Mouse (Mus musculus): ENCODE results near the gene Gm16181. TPM values are rescaled to one million over a fixed set of nuclear protein-coding genes. Genes with fewer than 3 reads are reported as not detected.

The Gm16181 gene
- total RNA-seq (2021) = 1 to 10 TPM in 1 of 2 experiments, not detected in 1; 1.3 TPM
- long read RNA-seq, experiment 1 = 0 reads
- long read RNA-seq, experiment 2 = 0 reads

- DNase-seq = no peak
Measured at GRCm38 (mm10) chr17:35220156-35220952, at the start of gene Gm16181. Gm16181 (plus strand) TSS chr17:35220834.

DNA sequence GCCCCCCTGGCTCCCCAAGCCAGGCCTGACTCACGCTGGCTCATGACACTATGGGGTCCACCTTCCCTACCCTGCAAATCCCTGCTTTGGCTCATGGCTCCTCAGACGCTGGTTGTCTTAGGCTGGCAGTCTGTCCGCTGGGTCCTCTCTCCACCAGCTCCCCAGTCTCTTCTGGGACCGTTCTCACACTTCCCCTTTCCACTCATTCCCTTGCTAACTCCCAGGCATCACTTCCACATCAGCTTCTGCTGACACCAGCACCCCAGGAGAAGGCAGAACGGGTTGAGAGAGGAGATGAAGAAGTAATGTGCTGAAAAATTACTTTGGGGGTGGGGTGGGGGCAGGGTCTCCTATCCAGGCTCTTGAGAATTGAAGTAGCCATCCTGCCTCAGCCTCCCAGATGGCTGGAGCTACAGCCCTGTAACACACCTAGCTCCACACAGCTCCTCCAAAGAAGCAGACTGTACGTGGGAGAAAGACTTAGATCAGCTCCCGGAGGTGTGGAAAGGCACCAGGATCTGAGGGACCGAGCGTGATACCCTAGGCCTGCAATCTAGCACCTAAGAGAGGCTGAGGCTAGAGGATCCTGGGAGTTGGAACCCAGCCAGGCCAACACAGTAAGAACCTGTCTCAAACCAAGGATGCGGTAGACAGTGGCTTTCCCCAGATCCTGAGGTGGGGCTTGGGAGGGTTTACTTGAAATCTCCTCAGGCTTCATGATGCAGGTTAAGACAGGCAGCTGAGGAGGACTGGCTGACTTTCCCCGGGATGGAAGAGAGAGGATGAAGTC, 48.0 kb upstream of the Gm16181 start:
- DNase-seq = no peak

DNA sequence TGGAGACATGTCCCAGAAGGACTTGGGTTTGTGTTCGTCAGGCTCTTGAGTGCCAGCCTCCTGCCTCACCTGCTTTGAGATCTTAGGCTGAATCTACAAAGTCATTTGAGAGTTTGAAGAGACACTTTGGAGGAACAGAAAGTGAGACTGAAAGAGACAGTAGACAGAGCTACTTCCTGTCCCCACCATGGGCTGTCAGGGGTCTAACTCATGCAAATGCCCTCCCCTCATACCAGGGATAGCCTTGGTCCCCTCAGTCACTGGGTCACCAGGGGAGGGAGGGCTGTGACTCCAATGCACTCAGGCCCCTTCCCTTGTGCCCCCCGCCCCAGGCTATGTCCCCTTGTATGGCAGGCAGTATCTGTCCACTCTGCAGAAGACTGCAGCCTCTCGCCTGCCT, 47.3 kb upstream of the Gm16181 start:
- no peak for DNase-seq

GRCm38 (mm10) chr17:35174201-35174977, 46.2 kb upstream of the Gm16181 start:
- DNase-seq = no peak

DNA sequence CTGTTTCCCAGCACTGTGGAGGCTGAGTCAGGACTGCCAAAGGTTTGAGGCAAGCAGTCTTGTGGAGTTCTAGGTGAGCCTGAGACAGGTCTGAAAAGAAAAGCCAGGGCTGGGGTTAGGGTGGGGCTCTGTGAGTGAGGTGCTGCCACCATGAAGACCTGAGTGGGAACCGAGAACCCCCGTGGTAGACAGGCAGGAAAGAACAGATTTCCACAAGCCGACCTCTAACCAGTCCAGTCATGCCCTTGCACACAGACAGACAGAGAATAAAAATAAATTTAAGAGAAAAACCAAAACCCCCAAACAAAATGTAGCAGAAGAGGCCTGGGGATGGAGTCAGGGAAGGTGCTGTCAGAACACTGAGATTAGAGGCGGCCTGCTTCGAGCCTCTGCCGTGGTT, 45.3 kb upstream of the Gm16181 start:
- no peak for DNase-seq

- no peak for DNase-seq
Measured at GRCm38 (mm10) chr17:35175968-35176367, 44.7 kb upstream of the Gm16181 start, which contains the start of gene Aif1. Aif1 (minus strand) TSS chr17:35176068.

DNA sequence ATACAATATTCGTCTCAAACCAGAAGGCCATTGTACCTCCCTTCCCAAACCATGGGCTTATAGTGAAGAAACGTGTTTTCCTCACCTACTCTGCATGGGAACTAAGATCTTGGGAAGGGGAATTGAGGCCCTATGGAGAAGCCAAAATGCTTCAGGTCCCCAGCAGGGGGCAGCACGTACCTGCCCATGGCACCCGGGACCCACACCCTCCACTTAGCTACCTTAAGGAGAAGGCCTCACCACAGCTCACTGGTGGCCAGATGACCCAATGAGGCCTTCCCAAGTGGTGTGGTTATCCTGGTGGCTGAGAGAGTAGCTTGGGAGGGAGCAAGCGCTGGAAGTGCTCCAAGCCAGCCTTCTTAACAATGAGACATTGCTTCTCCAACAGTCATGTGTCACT, 42.1 kb upstream of the Gm16181 start:
- DNase-seq = peak; percentile 89

DNA sequence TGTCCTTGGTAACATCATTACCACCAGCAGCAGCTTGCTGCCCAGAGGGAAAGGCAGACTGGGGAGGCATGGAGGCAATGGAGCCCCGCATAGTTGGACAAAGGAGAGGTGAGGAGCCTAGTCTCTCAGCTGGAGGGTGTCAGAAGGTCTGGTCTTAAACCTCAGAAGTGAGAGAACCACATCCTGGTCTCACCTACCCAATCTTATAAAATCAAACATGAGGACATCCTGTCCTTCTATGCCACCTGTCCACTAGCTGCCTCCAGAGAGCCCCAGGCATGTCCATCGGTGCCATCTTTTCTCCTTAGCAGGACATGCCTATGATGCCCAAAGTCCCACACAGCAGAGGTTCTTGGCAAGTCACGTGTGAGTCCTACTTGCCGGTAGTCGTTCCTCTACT, 40.5 kb upstream of the Gm16181 start:
- no peak for DNase-seq

GRCm38 (mm10) chr17:35185639-35186611, 34.7 kb upstream of the Gm16181 start:
- DNase-seq = peak; percentile 84

DNA sequence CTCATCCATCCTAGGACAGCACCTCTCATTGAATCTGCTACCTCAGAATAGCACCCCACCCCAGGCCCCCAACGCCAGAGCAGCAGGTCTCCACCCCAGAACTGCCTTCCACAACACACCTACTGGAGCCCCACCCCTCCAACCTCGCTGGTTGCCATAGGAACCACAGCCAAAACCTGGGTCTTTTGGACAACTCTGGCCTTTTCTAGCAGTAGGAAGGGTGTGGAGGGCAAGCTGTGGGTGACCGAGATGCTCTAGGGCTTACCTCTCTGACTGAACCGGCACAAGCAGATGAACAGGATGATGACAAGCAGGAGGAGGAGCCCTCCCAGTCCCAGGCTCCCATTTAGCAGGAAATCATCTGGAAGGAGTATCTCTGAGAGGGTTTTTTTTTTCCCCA, 34.0 kb upstream of the Gm16181 start:
- DNase-seq = no peak

- no peak for DNase-seq
Measured at GRCm38 (mm10) chr17:35187345-35187744, 33.3 kb upstream of the Gm16181 start.

GRCm38 (mm10) chr17:35187959-35188610, 32.5 kb upstream of the Gm16181 start, which contains the start of gene Lst1:
Lst1 (minus strand) TSS chr17:35188439.
- no peak for DNase-seq

DNA sequence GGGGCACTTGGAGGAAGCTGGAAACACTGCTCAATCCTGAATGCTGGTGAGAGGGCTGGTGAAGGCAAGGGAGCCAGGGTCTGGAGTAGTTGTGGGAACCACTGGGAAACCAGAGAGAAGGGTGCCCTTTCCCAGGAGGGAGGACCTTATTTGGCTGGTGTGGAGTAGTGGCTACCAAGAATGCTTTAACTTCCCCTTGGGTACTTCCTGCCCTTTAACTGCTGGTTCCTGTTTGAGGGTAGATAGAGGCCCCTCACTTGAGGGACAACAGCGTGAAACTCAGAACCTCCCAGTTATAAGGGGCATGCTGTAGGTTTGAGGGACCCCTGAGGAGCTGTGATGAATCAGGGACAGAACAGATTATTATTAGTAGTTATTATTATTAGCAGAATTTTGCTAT, 31.4 kb upstream of the Gm16181 start:
- DNase-seq = no peak

DNA sequence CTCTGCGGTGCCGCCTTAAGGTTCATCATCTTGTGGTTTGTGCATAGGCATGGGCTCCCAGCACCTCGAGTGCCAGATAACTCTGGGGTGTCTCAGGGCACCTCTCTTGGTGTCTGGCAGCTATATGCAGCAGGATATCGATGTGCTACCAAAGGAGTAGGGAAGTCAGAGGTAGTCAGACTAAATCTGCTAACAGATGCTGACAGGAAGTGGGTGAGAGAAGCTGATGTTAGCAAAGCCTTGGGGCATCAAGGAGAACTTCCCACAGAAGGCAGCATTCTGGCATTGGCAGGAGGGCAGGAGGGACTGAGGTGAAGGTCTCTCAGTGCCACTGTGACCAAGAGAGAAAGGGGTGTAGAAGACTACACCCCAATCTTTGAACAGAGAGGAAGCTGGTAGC, 30.5 kb upstream of the Gm16181 start:
- no peak for DNase-seq

- DNase-seq = no peak
Measured at GRCm38 (mm10) chr17:35191723-35192122, 28.9 kb upstream of the Gm16181 start.

DNA sequence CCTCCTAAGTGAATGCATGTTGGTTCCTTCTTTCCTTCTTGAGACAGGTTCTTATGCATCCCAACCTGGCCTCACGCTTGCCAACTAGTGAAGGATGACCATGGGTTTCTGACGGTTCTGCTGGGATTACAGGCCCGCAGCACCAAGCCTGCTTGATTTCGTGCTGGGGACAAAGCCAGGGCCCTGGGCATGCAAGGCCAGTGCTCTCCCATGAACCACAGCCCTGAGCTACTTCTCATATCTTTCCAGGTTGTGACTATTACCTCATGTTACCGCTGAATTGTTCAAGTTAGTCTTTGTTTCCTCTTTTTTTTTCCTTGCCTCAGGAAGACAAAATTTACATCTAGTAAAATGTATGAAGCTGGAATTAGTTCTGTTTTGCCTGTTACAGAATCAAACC, 27.7 kb upstream of the Gm16181 start:
- DNase-seq = peak; percentile 43

DNA sequence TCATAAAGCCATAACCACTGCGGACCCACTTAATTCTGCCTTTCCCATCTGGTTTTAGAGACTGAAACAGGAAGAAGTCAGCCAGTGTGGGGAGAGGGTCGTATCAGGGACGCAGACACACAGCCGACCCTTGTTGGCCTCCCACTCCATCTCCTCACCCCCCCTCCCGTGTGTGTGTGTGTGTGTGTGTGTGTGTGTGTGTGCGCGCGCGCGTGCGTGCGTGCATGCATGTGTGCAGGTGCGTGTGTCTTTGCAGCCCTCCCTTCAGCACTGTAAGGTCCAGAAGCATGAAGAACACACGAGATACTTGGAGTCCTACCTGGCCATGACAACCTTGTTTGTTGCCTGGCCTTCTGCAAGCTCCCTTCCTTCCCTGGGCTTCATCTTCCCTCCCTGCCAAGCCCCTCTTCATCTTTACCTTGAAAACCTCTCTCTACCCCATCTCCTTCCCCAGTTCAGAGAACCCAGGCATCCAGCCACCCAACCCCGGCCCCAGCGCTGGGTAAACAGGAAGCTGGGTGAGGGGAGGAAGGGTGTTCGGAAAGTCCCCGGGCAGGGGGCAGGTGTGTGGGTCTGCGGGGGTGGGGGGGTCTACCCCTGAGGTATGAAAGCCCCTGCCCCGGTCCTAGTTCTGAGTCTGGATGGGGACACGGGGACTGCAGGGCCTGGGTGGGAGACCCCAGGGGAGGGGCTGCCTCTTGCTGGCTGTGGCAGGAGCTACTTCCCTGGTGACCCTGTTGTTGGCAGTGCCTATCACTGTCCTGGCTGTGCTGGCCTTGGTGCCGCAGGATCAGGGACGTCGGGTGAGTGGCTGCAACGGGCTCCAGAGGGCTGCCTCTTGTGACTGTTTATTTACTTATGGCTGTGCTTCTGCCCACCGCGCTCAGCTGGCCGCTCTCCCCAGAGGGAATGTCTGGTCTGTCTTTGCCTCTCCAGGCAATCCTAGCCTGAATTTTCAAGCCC, 26.5 kb upstream of the Gm16181 start, which contains the start of gene Ltb:
Gene Ltb (plus strand): TSS at position 559 of the 963 bp plus-strand sequence.
- peak; percentile 60 for DNase-seq

DNA sequence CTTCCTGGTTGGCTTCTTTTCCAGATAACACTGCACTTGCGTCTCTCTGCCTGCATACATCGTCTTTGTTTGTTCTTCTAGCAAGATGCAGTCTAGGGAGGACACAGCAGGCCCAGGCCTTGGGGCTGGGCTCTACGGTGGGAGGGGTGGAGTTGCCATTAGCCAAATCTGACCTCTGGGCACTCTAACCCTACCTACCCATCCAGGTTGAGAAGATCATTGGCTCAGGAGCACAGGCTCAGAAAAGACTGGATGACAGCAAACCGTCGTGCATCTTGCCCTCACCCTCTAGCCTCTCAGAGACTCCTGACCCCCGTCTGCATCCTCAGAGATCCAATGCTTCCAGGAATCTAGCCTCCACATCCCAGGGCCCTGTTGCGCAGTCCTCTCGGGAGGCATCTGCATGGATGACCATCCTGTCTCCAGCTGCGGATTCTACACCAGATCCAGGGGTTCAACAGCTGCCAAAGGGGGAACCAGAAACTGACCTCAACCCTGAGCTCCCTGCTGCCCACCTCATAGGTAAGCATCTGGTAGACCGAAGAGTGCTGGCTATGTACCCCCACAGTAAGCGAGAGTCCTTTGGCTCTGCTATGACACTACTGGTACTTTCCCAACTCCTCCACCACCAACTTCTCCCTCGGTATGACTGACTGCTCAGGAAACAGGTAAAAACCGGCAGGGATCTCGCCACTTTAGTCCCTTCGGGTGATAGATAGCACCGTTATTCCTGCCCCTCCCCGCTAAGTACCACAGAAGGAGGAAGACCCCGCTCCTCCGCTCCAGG, 25.6 kb upstream of the Gm16181 start:
- DNase-seq = no peak

Measured in adrenal gland, postnatal 10 days (tissue).